Mouse (Mus musculus): Measurements from ENCODE around the gene Osbp. TPM values are rescaled to one million over a fixed set of nuclear protein-coding genes. Genes with fewer than 3 reads are reported as not detected.

The Osbp gene
- polyA plus RNA-seq, 1 experiment from 2014 or later: 2.8 TPM

DNA sequence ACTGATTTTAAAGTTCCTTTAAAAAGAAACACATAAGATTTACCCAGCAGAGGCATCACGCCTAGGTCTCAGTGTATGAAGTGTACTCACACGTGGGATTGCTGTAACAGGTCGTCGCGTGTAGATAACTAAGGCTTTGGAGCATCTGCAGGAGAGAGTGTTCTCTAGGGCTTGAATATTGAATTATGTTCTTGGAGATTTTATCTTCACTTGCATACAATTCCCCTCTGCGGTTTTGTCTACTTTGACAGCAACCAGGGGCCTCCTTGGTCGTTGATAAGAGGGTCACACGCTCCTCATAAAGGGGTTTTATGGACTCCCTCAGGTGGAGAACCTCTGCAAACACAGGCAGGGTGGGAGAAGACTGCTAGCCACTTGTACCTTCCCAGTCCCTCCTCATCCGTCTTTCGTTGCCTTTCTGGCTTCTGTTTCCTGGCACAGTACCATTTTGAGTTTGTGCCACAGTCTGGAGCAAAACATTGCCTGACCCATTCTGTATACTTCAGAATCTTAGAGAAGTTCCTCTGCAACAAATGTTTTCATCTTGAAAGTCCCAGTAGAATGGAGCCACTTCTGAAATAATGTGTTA, 26.8 kb downstream of the Osbp start:
- Histone ChIP-seq H3K27me3 (replicated peaks) (no peaks in the 10 kb centered on the region), H3K9ac (no peak overlapping the region), H3K4me2 (no peak overlapping the region), H3K9me3 (replicated peaks) (no peaks in the 10 kb centered on the region), H3K36me3 (peaks cover 69% of the 10 kb centered on the region), H3K4me3 (no peak overlapping the region), H3K4me1 (peaks cover 5% of the 10 kb centered on the region; the same call in 1 of the 2 replicates), H3K27ac (no peak overlapping the region)
- no peak for ATAC-seq
- WGBS (ENCODE audit: insufficient replicate concordance): 71% methylated on average over 10 of the region's 10 CpGs

GRCm38 (mm10) chr19:11994703-11995431, 29.1 kb downstream of the Osbp start:
- 83% methylated on average over 6 of the region's 6 CpGs for WGBS (ENCODE audit: insufficient replicate concordance)
- Histone ChIP-seq H3K4me3 (no peak overlapping the region), H3K36me3 (peaks cover 46% of the 10 kb centered on the region), H3K27me3 (replicated peaks) (no peaks in the 10 kb centered on the region; the same call in 1 of the 2 replicates), H3K9ac (no peak overlapping the region), H3K4me1 (peaks cover 5% of the 10 kb centered on the region; the same call in 1 of the 2 replicates), H3K4me2 (no peak overlapping the region), H3K9me3 (replicated peaks) (no peaks in the 10 kb centered on the region), H3K27ac (no peak overlapping the region)
- ATAC-seq: no peak

DNA sequence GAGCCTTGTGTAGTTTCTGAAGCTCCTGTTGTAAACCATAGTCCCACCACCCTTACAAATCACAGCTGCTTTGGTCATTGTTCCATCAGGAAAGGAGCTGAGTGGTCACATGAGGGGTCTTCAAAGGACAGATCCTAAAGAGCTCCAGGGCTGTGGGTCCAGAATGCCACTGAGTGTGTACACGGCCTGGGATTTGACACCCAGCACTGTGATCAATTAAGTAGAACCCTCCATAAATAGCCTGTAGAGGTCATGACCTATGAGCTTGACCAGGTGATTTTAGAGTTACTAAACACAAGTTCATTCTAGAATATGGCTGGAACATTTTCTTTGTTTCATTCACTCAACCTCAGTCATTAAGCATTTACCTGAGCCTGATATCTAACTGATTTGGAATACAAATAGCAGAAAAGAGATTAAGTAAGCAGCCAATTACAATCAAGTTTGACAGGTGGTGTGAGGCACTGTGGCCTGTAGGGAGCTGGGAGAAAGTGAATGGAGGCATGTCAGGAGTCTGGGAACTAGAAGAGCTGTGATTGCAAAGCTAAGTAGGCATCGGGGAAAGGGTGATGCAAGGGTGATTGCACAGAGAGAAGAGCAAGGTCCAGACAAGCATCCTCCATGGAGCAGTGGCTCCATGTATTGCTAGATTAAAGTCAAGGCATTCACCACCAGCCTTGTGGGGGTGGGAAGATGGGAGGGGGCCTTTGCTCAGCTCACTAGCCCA, 30.1 kb downstream of the Osbp start:
- Histone ChIP-seq H3K36me3 (peaks cover 37% of the 10 kb centered on the region), H3K9me3 (replicated peaks) (no peaks in the 10 kb centered on the region), H3K9ac (no peak overlapping the region), H3K27ac (no peak overlapping the region), H3K4me2 (no peak overlapping the region), H3K27me3 (replicated peaks) (no peaks in the 10 kb centered on the region; the same call in 1 of the 2 replicates), H3K4me1 (peaks cover 5% of the 10 kb centered on the region; the same call in 1 of the 2 replicates), H3K4me3 (no peak overlapping the region)
- ATAC-seq: no peak
- WGBS (ENCODE audit: insufficient replicate concordance): 66% methylated on average over 2 of the region's 2 CpGs

DNA sequence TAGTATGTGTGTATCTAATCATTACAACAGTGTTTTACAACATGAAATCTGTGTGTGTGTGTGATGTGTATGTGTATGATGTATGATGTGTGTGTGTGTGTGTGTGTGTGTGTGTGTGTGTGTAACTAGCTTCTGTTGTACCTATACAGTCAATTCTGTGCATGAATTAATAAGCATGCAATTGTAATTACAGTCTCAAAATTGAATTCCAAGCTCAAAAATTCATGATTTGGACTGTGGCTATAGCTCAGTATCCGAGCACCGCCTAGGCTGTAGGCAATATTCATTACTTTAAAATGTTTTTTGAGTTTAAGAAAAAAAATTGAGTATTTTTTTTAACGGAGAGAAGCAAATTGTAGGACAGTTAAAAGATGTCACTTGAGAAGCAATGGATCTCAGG, 35.9 kb downstream of the Osbp start:
- 18% methylated on average over 3 of the region's 3 CpGs for WGBS (ENCODE audit: insufficient replicate concordance)
- peak overlapping the region; percentile 32 for H3K4me3 ChIP-seq

DNA sequence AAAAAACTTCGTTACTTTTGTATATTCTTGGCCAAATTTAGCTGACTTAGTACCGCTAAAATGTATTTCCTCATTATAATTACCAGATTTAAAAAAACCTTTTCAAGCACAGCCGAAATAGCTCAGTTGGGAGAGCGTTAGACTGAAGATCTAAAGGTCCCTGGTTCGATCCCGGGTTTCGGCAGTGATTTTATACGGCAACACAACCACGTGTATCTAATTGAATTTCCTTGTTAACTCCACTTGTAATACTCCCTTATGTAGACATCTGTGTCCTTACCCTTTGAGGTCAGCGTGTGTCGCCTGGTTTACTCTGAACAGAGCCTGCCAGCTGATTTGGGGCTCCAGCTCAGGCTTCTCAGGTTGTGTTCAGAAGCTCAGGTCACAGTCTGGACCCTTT, 36.4 kb downstream of the Osbp start:
- Histone ChIP-seq H3K36me3 (no peaks in the 10 kb centered on the region), H3K4me1 (peaks cover 41% of the 10 kb centered on the region), H3K27ac (no peak overlapping the region), H3K4me2 (peak overlapping the region; percentile 56), H3K9ac (peak overlapping the region; percentile 22; the same call in 1 of the 2 replicates), H3K9me3 (replicated peaks) (no peaks in the 10 kb centered on the region), H3K27me3 (replicated peaks) (no peaks in the 10 kb centered on the region; the same call in 1 of the 2 replicates), H3K4me3 (peak overlapping the region; percentile 29; the same call in 1 of the 2 replicates)
- WGBS (ENCODE audit: insufficient replicate concordance): 1% methylated on average over 11 of the region's 11 CpGs
- peak; percentile 80 for ATAC-seq

More for the DNA sequence above, 35.9 kb downstream of the Osbp start:
- peak overlapping the region; percentile 56 for H3K4me2 ChIP-seq
- peaks cover 36% of the 10 kb centered on the region for H3K4me1 ChIP-seq
- H3K36me3 ChIP-seq: no peaks in the 10 kb centered on the region
- no peak overlapping the region for H3K9ac ChIP-seq
- no peaks in the 10 kb centered on the region for H3K9me3 ChIP-seq (replicated peaks)
- ATAC-seq: no peak
- no peak overlapping the region for H3K27ac ChIP-seq
- H3K27me3 ChIP-seq (replicated peaks): no peaks in the 10 kb centered on the region; the same call in 1 of the 2 replicates

- Histone ChIP-seq H3K27ac (0 out of 2 replicates have a peak overlapping the region, but pooled peaks have one; percentile 14), H3K9me3 (replicated peaks) (no peaks in the 10 kb centered on the region), H3K36me3 (no peaks in the 10 kb centered on the region), H3K27me3 (replicated peaks) (no peaks in the 10 kb centered on the region; the same call in 1 of the 2 replicates), H3K9ac (peak overlapping the region; percentile 22; the same call in 1 of the 2 replicates), H3K4me2 (peak overlapping the region; percentile 56), H3K4me1 (peaks cover 47% of the 10 kb centered on the region), H3K4me3 (peak overlapping the region; percentile 29)
- no peak for ATAC-seq
- 44% methylated on average over 14 of the region's 14 CpGs for WGBS (ENCODE audit: insufficient replicate concordance)
These were observed 37.0 kb downstream of the Osbp start for GRCm38 (mm10) chr19:12002791-12003190.

DNA sequence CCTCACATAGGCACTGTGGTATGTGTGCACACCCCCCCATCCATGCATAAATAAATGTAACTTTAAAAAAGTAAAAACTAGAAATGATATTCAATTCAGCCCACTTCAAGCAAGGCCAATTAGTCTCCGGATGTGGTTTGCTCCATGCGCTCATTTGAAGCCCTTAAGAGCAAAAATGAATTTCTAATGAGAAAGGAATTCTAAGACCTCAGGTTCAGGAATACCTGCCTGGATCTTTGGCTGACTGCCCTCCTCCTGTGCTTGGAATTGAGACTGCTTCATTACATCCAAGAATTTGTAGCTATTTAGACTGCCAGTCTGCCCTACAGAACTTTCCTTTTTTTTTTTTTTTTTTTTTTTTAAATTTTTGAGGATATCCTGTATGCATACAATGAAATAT, 37.8 kb downstream of the Osbp start:
- Histone ChIP-seq H3K4me2 (no peak overlapping the region), H3K4me3 (no peak overlapping the region), H3K4me1 (peaks cover 54% of the 10 kb centered on the region), H3K9ac (no peak overlapping the region), H3K9me3 (replicated peaks) (no peaks in the 10 kb centered on the region), H3K36me3 (no peaks in the 10 kb centered on the region), H3K27me3 (replicated peaks) (no peaks in the 10 kb centered on the region; the same call in 1 of the 2 replicates), H3K27ac (no peak overlapping the region)
- WGBS (ENCODE audit: insufficient replicate concordance): 83% methylated on average over 2 of the region's 2 CpGs
- ATAC-seq: no peak

GRCm38 (mm10) chr19:12004216-12005008, 38.7 kb downstream of the Osbp start:
- Histone ChIP-seq H3K4me1 (peaks cover 63% of the 10 kb centered on the region), H3K4me3 (peak overlapping the region; percentile 64), H3K9ac (peak overlapping the region; percentile 76), H3K4me2 (peak overlapping the region; percentile 91), H3K36me3 (no peaks in the 10 kb centered on the region), H3K9me3 (replicated peaks) (no peaks in the 10 kb centered on the region), H3K27me3 (replicated peaks) (no peaks in the 10 kb centered on the region; the same call in 1 of the 2 replicates), H3K27ac (peak overlapping the region; percentile 82)
- WGBS (ENCODE audit: insufficient replicate concordance): 42% methylated on average over 9 of the region's 9 CpGs
- ATAC-seq: no peak

- no peaks in the 10 kb centered on the region for H3K27me3 ChIP-seq (replicated peaks)
- H3K36me3 ChIP-seq: no peaks in the 10 kb centered on the region
- H3K27ac ChIP-seq: peak overlapping the region; percentile 82
- under 1% methylated on average over 41 of the region's 41 CpGs for WGBS (ENCODE audit: insufficient replicate concordance)
- peak; percentile 68 for ATAC-seq
- H3K4me3 ChIP-seq: peak overlapping the region; percentile 64
- H3K9ac ChIP-seq: peak overlapping the region; percentile 76
- no peaks in the 10 kb centered on the region for H3K9me3 ChIP-seq (replicated peaks)
- H3K4me1 ChIP-seq: peaks cover 63% of the 10 kb centered on the region
- H3K4me2 ChIP-seq: peak overlapping the region; percentile 91
These were observed 39.9 kb downstream of the Osbp start for GRCm38 (mm10) chr19:12005376-12006360.

DNA sequence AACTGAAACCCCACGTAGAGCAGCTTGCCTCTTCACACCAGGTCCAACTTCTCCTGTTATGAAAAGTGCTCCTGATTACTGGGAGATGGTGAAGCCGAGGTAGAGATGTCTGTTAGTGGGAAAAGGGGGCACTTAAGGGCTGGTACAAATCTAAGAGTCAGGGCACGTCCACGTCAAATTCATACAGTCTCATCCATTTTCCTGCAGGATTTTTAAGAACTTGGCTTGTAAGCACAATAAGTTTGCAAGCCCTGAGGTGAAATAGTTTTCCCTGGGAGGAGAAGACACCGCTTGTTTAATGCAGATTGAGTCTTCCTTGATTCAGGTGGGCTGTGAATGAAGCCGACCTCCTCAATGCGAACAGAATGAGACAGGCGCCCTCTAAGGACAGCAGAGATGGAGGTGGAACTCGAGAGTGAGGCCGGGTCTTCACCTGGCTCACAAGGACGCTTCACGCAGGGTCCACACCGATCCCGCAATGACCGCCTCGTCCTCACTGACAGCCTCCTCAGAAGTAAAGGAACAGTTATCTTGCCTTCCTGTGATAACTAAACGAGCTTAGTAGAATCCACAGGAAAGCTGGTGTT, 40.7 kb downstream of the Osbp start:
- Histone ChIP-seq H3K4me2 (peak overlapping the region; percentile 91), H3K36me3 (no peaks in the 10 kb centered on the region), H3K27me3 (replicated peaks) (no peaks in the 10 kb centered on the region), H3K27ac (peak overlapping the region; percentile 82), H3K4me1 (peaks cover 63% of the 10 kb centered on the region), H3K9ac (peak overlapping the region; percentile 76), H3K9me3 (replicated peaks) (no peaks in the 10 kb centered on the region), H3K4me3 (peak overlapping the region; percentile 64)
- ATAC-seq: no peak
- WGBS (ENCODE audit: insufficient replicate concordance): 1% methylated on average over 17 of the region's 17 CpGs

Data from liver, embryonic 12.5 days (tissue).